Mouse (Mus musculus): ENCODE data around the gene Mmp11. TPM values are rescaled to one million over a fixed set of nuclear protein-coding genes. Genes with fewer than 3 reads are reported as not detected.
A peak's percentile ranks its signal among the peaks of the same experiment; 100 is the strongest.

Gene Mmp11
- polyA plus RNA-seq, 1 experiment from 2014 or later, result 46.1 TPM

DNA sequence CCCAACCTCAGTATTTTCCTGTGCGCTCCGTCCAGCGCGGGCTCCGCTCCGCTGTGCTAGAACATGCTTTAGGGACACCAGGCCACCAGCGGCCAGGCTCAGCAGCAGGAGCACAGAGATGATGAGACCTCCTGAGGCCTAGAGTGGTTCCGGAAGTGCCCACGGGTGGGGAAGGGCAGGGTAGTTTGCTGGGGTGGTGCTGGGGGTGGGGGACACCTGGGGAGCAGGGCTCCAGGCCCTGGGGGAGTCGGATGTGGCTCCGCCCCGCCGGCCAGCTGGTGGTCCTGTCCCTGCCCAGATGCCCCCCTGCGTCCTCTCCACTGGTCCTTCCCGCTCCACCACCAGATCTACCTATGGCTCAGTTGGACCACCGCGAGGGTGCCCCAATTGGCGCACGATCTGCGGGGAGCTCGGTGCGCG lies 14.5 kb upstream of the Mmp11 start:
- H3K9me3 ChIP-seq (ENCODE audit: control insufficient read depth, low read length), result no peaks in the 10 kb centered on the region
- ATAC-seq (ENCODE audit: insufficient read depth, low FRiP score, low TSS enrichment) (peak; percentile 64; the same call in 1 of the 2 replicates), DNase-seq (ENCODE audit: low spot score) (peak; percentile 55)
- H3K4me1 ChIP-seq (ENCODE audit: control insufficient read depth, insufficient read depth, low read length), result peaks cover 5% of the 10 kb centered on the region; the same call in 1 of the 2 replicates
- peak overlapping the region; percentile 38 for H3K4me3 ChIP-seq (ENCODE audit: low read depth, low read length)
- peak overlapping the region; percentile 91 for H3K4me2 ChIP-seq (ENCODE audit: low read depth)
- peak overlapping the region; percentile 60 for H3K9ac ChIP-seq (ENCODE audit: low read length)
- WGBS, result 2% methylated on average over 23 of the region's 23 CpGs
- H3K27ac ChIP-seq (ENCODE audit: low read depth, low read length), result no peak overlapping the region
- no peaks in the 10 kb centered on the region for H3K36me3 ChIP-seq (ENCODE audit: control insufficient read depth, insufficient read depth, low read length)
- H3K27me3 ChIP-seq (ENCODE audit: control insufficient read depth, insufficient read depth, low read length), result no peaks in the 10 kb centered on the region

DNA sequence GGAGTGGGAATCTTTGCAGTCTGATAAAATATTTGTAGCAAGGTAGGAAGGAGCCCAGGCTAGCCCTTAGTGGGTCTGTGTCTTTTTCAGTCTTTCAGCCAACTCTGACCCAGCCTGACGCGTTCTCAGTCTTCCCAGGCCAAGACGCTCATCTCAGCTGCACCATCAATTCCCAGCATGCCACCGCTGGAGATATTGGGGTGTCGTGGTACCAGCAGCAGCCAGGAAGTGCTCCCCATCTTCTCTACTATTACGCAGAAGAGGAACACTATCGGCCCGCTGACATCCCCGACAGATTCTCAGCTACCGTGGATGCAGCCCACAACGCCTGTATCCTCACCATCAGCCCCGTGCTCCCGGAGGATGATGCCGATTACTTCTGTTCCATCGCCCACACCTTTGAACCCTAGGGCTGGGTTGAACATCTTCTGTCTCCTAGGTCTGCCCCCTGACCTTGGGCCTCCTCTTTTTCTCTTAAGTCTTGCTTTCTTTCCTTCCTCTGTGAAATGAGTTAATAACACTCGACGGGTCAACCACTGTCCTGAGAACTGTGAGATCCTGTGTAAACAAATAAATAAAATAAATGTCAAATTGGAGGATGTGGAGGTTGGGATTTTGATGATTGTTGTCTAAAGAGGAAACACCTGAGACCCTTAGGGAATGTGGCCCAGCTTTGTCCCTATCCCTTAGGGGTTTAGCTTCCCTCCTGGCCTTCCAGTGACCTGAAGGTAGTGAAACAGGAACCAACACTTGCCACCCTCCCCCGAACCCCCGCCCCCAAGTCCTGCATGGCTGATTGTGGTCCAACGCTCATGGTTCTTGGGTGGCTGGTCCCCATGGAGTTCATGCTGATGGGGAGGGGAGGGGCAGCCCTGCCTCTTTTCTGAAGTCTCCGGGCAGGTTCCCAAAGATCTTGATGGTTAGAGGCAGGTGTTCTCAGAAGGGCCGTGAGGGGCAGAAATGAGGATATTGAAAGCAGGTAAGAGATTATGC lies 13.1 kb upstream of the Mmp11 start:
- Histone ChIP-seq H3K9me3 (ENCODE audit: control insufficient read depth, low read length) (no peaks in the 10 kb centered on the region), H3K4me3 (ENCODE audit: low read depth, low read length) (no peak overlapping the region), H3K27ac (ENCODE audit: low read depth, low read length) (no peak overlapping the region), H3K27me3 (ENCODE audit: control insufficient read depth, insufficient read depth, low read length) (no peaks in the 10 kb centered on the region), H3K9ac (ENCODE audit: low read length) (no peak overlapping the region), H3K4me1 (ENCODE audit: control insufficient read depth, insufficient read depth, low read length) (peaks cover 8% of the 10 kb centered on the region), H3K4me2 (ENCODE audit: low read depth) (no peak overlapping the region), H3K36me3 (ENCODE audit: control insufficient read depth, insufficient read depth, low read length) (no peaks in the 10 kb centered on the region)
- no peak for DNase-seq (ENCODE audit: low spot score)
- WGBS, result 83% methylated on average over 22 of the region's 22 CpGs
- no peak for ATAC-seq (ENCODE audit: insufficient read depth, low FRiP score, low TSS enrichment)

DNA sequence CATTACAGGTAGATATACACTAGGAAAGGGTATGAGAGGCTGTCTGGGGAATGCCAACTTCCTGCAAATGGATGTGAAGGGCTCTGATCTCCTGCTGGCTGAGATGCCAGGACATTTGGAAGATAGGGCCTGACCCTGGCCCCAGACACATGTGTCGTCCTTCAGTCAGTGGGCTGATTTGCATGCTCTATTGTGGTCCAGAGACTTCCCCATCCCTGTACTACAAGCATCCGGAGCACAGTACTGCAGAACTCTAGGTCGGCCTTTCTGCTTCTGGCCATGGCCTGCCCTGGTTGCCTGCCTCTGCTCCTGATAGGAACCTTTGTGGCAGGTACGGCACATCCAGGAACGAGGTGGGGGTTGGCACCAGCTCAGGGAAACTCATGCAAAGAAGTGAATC lies 11.8 kb upstream of the Mmp11 start:
- Histone ChIP-seq H3K4me1 (ENCODE audit: control insufficient read depth, insufficient read depth, low read length) (peaks cover 11% of the 10 kb centered on the region), H3K4me3 (ENCODE audit: low read depth, low read length) (no peak overlapping the region), H3K36me3 (ENCODE audit: control insufficient read depth, insufficient read depth, low read length) (no peaks in the 10 kb centered on the region), H3K27me3 (ENCODE audit: control insufficient read depth, insufficient read depth, low read length) (no peaks in the 10 kb centered on the region), H3K27ac (ENCODE audit: low read depth, low read length) (no peak overlapping the region), H3K4me2 (ENCODE audit: low read depth) (no peak overlapping the region), H3K9ac (ENCODE audit: low read length) (no peak overlapping the region), H3K9me3 (ENCODE audit: control insufficient read depth, low read length) (no peaks in the 10 kb centered on the region)
- ATAC-seq (ENCODE audit: insufficient read depth, low FRiP score, low TSS enrichment), result no peak
- DNase-seq (ENCODE audit: low spot score), result no peak
- WGBS, result 90% methylated on average over 5 of the region's 5 CpGs

DNA sequence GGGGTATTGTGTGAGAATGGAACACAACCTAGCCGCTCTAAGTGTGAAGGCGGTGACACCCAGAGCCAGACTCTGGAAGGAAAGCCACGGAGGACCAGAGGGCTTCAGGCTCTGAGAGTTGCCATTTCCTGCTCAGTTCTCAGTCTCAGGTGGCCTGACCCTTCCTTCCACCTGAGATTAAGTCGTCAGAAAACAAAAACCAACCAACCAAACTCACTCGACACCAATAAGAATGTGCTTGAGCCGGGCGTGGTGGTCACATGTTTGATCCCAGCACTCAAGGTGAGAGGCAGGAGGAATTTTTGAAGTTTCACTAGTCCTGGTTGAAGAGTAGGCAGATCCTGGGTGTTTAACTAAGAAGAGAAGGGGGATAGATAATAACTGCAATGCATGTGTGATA lies 9.6 kb upstream of the Mmp11 start:
- ATAC-seq (ENCODE audit: insufficient read depth, low FRiP score, low TSS enrichment) (no peak), DNase-seq (ENCODE audit: low spot score) (no peak)
- no peak overlapping the region for H3K9ac ChIP-seq (ENCODE audit: low read length)
- 87% methylated on average over 7 of the region's 7 CpGs for WGBS
- no peaks in the 10 kb centered on the region for H3K27me3 ChIP-seq (ENCODE audit: control insufficient read depth, insufficient read depth, low read length)
- no peak overlapping the region for H3K4me3 ChIP-seq (ENCODE audit: low read depth, low read length)
- no peak overlapping the region for H3K4me2 ChIP-seq (ENCODE audit: low read depth)
- no peak overlapping the region for H3K27ac ChIP-seq (ENCODE audit: low read depth, low read length)
- H3K9me3 ChIP-seq (ENCODE audit: control insufficient read depth, low read length), result no peaks in the 10 kb centered on the region
- no peaks in the 10 kb centered on the region for H3K36me3 ChIP-seq (ENCODE audit: control insufficient read depth, insufficient read depth, low read length)
- peaks cover 10% of the 10 kb centered on the region for H3K4me1 ChIP-seq (ENCODE audit: control insufficient read depth, insufficient read depth, low read length)

GRCm38 (mm10) chr10:75945213-75945612 lies 8.9 kb upstream of the Mmp11 start:
- no peaks in the 10 kb centered on the region for H3K36me3 ChIP-seq (ENCODE audit: control insufficient read depth, insufficient read depth, low read length)
- ATAC-seq (ENCODE audit: insufficient read depth, low FRiP score, low TSS enrichment) (no peak), DNase-seq (ENCODE audit: low spot score) (no peak)
- peaks cover 6% of the 10 kb centered on the region; the same call in 1 of the 2 replicates for H3K4me1 ChIP-seq (ENCODE audit: control insufficient read depth, insufficient read depth, low read length)
- no peak overlapping the region for H3K4me2 ChIP-seq (ENCODE audit: low read depth)
- no peaks in the 10 kb centered on the region for H3K27me3 ChIP-seq (ENCODE audit: control insufficient read depth, insufficient read depth, low read length)
- no peak overlapping the region for H3K9ac ChIP-seq (ENCODE audit: low read length)
- 91% methylated on average over 7 of the region's 7 CpGs for WGBS
- no peak overlapping the region for H3K4me3 ChIP-seq (ENCODE audit: low read depth, low read length)
- H3K9me3 ChIP-seq (ENCODE audit: control insufficient read depth, low read length), result no peaks in the 10 kb centered on the region
- no peak overlapping the region for H3K27ac ChIP-seq (ENCODE audit: low read depth, low read length)

DNA sequence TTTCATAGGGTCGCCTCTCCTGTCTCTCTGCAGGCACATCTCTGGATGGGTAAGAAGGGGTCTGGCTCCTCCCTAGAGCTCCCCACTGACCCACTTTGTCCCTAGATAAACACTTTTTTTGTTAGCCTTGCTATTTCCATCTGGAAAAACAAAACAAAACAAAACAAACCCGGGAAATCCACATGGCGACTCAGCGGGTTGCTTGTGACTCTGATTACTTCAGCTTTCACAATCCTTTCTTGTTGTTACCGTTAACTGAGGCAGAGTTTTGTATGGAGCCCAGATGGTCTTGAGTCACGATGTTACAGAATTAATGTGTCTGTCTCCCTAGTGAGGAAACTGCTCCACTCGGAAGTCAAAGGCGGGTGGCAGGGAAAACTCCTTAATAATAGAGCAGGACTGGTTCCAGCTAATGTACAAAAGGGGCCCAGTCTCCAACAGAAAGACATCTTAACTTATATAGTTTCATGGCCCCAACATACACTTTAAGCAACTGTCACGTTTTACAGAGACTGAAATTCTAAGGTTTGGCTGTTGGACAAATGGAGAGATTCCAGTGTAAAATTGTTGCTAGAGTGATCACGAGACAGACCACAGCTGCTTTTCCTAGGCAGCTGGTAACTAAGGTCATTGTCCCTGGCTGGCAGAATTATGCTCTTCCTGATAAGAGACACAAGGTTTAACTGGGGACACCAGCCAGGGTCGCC lies 7.9 kb upstream of the Mmp11 start:
- Histone ChIP-seq H3K9ac (ENCODE audit: low read length) (no peak overlapping the region), H3K4me3 (ENCODE audit: low read depth, low read length) (no peak overlapping the region), H3K27ac (ENCODE audit: low read depth, low read length) (0 out of 2 replicates have a peak overlapping the region, but pooled peaks have one; percentile 51), H3K27me3 (ENCODE audit: control insufficient read depth, insufficient read depth, low read length) (no peaks in the 10 kb centered on the region), H3K4me1 (ENCODE audit: control insufficient read depth, insufficient read depth, low read length) (peaks cover 6% of the 10 kb centered on the region; the same call in 1 of the 2 replicates), H3K9me3 (ENCODE audit: control insufficient read depth, low read length) (no peaks in the 10 kb centered on the region), H3K36me3 (ENCODE audit: control insufficient read depth, insufficient read depth, low read length) (no peaks in the 10 kb centered on the region), H3K4me2 (ENCODE audit: low read depth) (no peak overlapping the region)
- no peak; the same call in 1 of the 2 replicates for ATAC-seq (ENCODE audit: insufficient read depth, low FRiP score, low TSS enrichment)
- DNase-seq (ENCODE audit: low spot score), result no peak
- WGBS, result 25% methylated on average over 11 of the region's 11 CpGs

DNA sequence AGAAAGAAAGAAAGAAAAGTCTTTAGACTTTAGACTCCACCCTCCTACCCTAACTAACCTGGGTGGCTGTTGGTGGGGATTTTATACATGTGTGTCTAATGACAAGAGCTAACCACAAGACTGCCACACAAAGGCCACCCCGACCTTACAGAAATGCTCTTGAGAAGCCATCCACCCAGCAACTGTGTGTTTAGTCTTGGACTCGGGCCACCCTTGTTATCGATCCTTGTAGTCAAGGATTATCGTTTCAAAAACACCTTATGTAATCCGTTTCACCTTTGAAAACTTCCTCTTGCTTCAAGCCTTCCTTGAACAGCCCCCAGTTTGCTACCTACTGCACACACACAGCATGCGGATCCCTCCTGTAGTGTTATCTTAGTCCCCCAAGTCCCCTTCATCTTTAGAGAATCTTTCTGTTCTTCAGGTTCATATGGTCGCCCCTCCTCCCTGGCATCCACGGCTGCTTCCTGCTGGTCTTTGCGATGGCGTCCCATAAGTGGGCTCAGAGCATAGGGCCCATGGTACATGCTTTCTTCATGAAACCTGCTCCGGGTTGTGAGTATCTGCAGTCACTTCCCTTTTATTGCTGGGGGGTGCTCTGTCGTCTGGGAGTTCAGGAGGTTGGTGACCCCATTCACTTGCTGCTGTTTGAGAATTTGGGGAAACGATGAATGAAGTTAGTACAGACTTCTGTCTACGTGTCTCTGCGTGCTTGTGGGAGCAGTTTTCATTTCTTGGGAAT lies 6.6 kb upstream of the Mmp11 start, which contains the start of gene Vpreb3:
Gene Vpreb3, plus strand, starts transcription at position 322 of the 742 bp plus-strand sequence.
- Histone ChIP-seq H3K27me3 (ENCODE audit: control insufficient read depth, insufficient read depth, low read length) (no peaks in the 10 kb centered on the region), H3K4me2 (ENCODE audit: low read depth) (no peak within 1 kb of the TSS), H3K9me3 (ENCODE audit: control insufficient read depth, low read length) (no peaks in the 10 kb centered on the region), H3K36me3 (ENCODE audit: control insufficient read depth, insufficient read depth, low read length) (no peaks in the 10 kb centered on the region), H3K4me1 (ENCODE audit: control insufficient read depth, insufficient read depth, low read length) (peaks cover 6% of the 10 kb centered on the region; the same call in 1 of the 2 replicates), H3K27ac (ENCODE audit: low read depth, low read length) (0 out of 2 replicates have a peak within 1 kb of the TSS, but pooled peaks have one; percentile 51), H3K9ac (ENCODE audit: low read length) (no peak within 1 kb of the TSS), H3K4me3 (ENCODE audit: low read depth, low read length) (no peak within 1 kb of the TSS)
- ATAC-seq (ENCODE audit: insufficient read depth, low FRiP score, low TSS enrichment), result no peak
- 81% methylated on average over 15 of the region's 15 CpGs for WGBS
- DNase-seq (ENCODE audit: low spot score), result no peak

All from neural tube, embryonic 11.5 days (tissue).